Mouse (Mus musculus) hindbrain, embryonic 10.5 days (tissue): ENCODE measurements at regions not wholly inside any gene's neighbourhood (a gene's known extent, or its start where the extent isn't known, plus 50 kb on each side); places are given as distances from the start of the nearest gene placed in this dataset.
"Not testable (repeated sequence)": the region's sequence is repeated elsewhere in the genome, so short reads cannot be mapped to it uniquely, and the experiment has no call there.

Experiments used
- DNase-seq: peaks from one replicate; pipeline ENCODE4 v3.0.0-alpha.2; 2017; ENCODE audit warnings: low spot score
- H3K27ac ChIP-seq: fragments of 300-500 bp; sonication (generic); 2 replicates; pipeline ENCODE4 v1.5.1; 2016; ENCODE audit warnings: mild to moderate bottlenecking, moderate library complexity
- H3K27me3 ChIP-seq: fragments of 300-500 bp; sonication (generic); 2 replicates; pipeline ENCODE4 v1.6.1; 2016; ENCODE audit warnings: mild to moderate bottlenecking; ENCODE audit not compliant: poor library complexity, insufficient read depth, severe bottlenecking
- H3K36me3 ChIP-seq: fragments of 300-500 bp; sonication (generic); 2 replicates; pipeline ENCODE4 v1.6.1; 2016; ENCODE audit warnings: mild to moderate bottlenecking, moderate library complexity
- H3K4me1 ChIP-seq: fragments of 300-500 bp; sonication (generic); replicated peaks from 2 replicates; pipeline ENCODE4 v1.6.1; 2016; ENCODE audit warnings: mild to moderate bottlenecking
- H3K4me3 ChIP-seq: fragments of 300-500 bp; sonication (generic); 2 replicates; pipeline ENCODE4 v1.5.1; 2016; ENCODE audit warnings: mild to moderate bottlenecking, moderate library complexity
- H3K9me3 ChIP-seq: fragments of 300-500 bp; sonication (generic); 2 replicates; pipeline ENCODE4 v1.6.1; 2016; ENCODE audit warnings: mild to moderate bottlenecking, moderate library complexity
- WGBS: fragments of 180-500 bp; shearing (Covaris S2); methylation state at CpG from one replicate; pipeline ENCODE4 v1.1.7; 2016; 5-methylcytosine and 5-hydroxymethylcytosine counted together

DNA sequence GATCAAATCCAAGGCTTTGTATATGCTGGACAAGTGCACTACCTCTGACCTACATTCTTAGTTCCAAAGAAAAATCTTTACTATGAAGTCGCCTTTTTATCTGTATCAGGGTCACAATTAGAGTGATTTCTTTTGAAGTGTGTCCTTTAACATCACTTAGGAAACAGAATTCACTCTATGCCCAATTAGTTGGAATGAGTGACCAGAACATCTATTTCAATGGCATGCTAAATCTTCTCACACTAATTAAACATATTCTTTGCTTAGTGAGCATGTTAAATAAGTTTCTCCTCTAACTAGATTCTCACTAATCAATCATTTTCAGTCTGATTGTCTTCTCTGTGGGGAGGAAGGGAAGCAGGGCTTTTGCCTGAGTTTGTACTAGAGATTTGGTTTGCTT, 84.9 kb downstream of the Arl6ip6 start:
- 45% methylated on average over 1 of the region's 1 CpGs for WGBS
- Histone ChIP-seq H3K27me3 (no peaks in the 10 kb centered on the region), H3K36me3 (no peaks in the 10 kb centered on the region), H3K27ac (no peak overlapping the region), H3K9me3 (no peaks in the 10 kb centered on the region), H3K4me1 (no peaks in the 10 kb centered on the region), H3K4me3 (no peak overlapping the region)
- DNase-seq: no peak

- H3K27me3 ChIP-seq: no peaks in the 10 kb centered on the region
- no peak overlapping the region for H3K27ac ChIP-seq
- H3K4me3 ChIP-seq: no peak overlapping the region
- H3K4me1 ChIP-seq: no peaks in the 10 kb centered on the region
- no peak for DNase-seq
- H3K36me3 ChIP-seq: no peaks in the 10 kb centered on the region
- no peaks in the 10 kb centered on the region for H3K9me3 ChIP-seq
- 89% methylated on average over 2 of the region's 2 CpGs for WGBS
Observed at GRCm38 (mm10) chr2:53301712-53302423, 110.3 kb downstream of the Arl6ip6 start.

- no peak overlapping the region for H3K4me3 ChIP-seq
- H3K36me3 ChIP-seq: no peaks in the 10 kb centered on the region
- no peak overlapping the region for H3K27ac ChIP-seq
- no peaks in the 10 kb centered on the region for H3K9me3 ChIP-seq
- no peaks in the 10 kb centered on the region for H3K4me1 ChIP-seq
- H3K27me3 ChIP-seq: no peaks in the 10 kb centered on the region
- 41% methylated on average over 6 of the region's 6 CpGs for WGBS
- DNase-seq: peak; percentile 35
Observed at GRCm38 (mm10) chr2:53330680-53331079, 139.2 kb downstream of the Arl6ip6 start.

GRCm38 (mm10) chr2:53359026-53359425, 167.5 kb downstream of the Arl6ip6 start:
- WGBS: 75% methylated on average over 2 of the region's 2 CpGs
- H3K27ac ChIP-seq: no peak overlapping the region
- no peaks in the 10 kb centered on the region for H3K36me3 ChIP-seq
- no peak overlapping the region for H3K4me3 ChIP-seq
- DNase-seq: no peak
- H3K9me3 ChIP-seq: no peaks in the 10 kb centered on the region
- no peaks in the 10 kb centered on the region for H3K27me3 ChIP-seq
- no peaks in the 10 kb centered on the region for H3K4me1 ChIP-seq

DNA sequence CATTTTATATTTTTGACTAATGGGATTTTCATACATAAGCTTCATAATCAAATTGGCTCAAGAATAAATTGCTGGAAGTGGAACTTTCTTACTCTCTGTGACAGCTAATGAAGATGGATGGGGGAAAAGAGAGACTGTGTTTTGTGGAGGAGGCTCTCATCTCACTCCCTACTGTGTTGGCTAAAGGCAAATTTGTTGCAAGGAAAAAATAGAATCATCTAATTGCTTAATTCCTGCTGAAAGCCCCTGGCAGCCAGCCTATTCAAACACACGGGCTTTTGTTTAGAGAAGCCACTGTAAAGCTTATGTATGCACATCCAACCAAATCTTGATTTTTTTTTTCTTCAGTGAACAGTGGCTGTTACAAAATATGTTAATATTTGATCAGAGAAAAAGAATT, 190.8 kb downstream of the Arl6ip6 start:
- Histone ChIP-seq H3K36me3 (no peaks in the 10 kb centered on the region), H3K9me3 (no peaks in the 10 kb centered on the region), H3K27ac (no peak overlapping the region), H3K4me1 (no peaks in the 10 kb centered on the region; the same call in 1 of the 2 replicates), H3K4me3 (no peak overlapping the region), H3K27me3 (no peaks in the 10 kb centered on the region)
- DNase-seq: no peak
- 14% methylated on average over 1 of the region's 1 CpGs for WGBS

GRCm38 (mm10) chr2:53384545-53385176, 193.1 kb downstream of the Arl6ip6 start:
- no peak for DNase-seq
- 55% methylated on average over 8 of the region's 8 CpGs for WGBS
- H3K4me3 ChIP-seq: no peak overlapping the region
- H3K4me1 ChIP-seq: no peaks in the 10 kb centered on the region; the same call in 1 of the 2 replicates
- no peaks in the 10 kb centered on the region for H3K9me3 ChIP-seq
- H3K27ac ChIP-seq: no peak overlapping the region
- H3K27me3 ChIP-seq: no peaks in the 10 kb centered on the region
- no peaks in the 10 kb centered on the region for H3K36me3 ChIP-seq

DNA sequence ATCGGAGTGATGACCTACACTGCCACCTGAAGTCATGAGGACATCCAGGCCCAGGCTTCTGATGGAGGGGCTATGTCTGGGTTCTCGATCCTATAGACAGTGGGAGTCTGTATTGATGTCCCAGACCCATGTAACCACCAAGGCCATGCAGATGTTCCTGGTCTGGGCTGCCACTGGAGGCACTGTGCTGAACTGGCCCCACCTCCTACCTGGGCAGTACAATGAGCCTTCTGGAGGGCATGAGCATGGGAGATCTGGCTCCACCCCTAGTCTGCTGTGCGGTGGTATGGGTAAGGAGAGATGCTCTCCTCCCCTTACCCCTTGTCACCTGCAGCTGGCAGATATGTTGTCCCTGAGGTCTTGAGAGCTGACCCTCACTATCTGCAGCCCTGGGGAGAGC, 197.1 kb downstream of the Arl6ip6 start:
- Histone ChIP-seq H3K4me3 (no peak overlapping the region), H3K27me3 (no peaks in the 10 kb centered on the region), H3K4me1 (no peaks in the 10 kb centered on the region; the same call in 1 of the 2 replicates), H3K27ac (no peak overlapping the region), H3K36me3 (no peaks in the 10 kb centered on the region), H3K9me3 (no peaks in the 10 kb centered on the region)
- DNase-seq: no peak
- WGBS: 93% methylated on average over 3 of the region's 3 CpGs

DNA sequence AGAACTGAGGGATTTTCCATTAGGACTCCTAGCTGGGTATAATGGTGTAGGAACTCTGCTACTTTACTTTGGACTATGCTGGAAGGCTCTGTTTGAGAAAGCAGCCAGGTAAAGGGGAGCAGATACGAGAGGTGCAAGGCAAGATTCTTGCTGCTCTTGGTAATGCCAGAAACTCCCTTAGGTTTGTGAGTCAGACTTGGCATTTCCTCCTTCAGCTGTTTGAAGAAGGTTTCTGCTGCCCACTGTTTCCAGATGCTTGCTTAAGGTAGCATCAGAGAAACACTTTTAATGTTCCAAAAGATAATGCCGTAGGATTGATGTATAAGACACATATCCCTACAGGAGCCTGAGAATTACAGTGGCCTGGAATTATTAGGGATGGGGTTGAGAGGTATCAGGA, 222.9 kb downstream of the Arl6ip6 start:
- Histone ChIP-seq H3K4me1 (no peaks in the 10 kb centered on the region), H3K4me3 (no peak overlapping the region), H3K36me3 (no peaks in the 10 kb centered on the region), H3K27ac (no peak overlapping the region), H3K27me3 (no peaks in the 10 kb centered on the region), H3K9me3 (no peaks in the 10 kb centered on the region)
- no peak for DNase-seq
- 85% methylated on average over 2 of the region's 2 CpGs for WGBS

DNA sequence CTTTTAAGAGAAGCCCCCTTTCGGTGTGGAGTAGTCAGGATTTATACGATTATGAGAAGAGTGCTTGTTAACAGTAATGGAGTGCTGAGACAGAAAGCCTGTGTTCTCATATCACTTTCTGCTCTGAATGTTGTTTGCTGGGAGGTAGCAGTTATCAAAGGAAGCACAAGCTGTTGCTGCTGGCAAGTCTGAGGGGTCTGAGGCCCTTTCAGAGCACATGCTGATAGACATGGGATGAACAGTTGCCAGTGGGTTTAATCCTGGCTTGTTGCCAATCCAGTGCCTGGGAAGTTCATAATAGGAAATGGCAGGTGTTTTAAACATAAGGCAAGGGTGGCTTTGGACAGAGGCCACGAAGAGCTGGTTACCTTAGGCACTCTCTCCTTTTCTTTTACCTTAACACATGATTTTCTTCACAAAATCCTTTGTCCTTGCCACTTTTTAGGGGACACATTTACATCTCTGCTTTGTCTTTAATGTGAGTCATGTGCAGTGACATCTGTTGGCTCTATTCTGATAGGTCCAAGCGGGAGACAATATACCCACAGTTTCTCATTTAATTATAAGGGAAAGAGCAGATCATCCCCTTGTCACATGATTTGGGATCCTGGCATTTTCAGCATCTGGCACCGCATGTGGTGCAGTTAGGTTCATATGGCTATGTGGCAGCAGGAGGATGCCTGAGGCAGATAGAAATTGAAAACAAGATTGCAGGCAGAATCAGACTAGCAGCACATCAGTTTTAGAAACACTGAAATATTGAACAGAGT, 245.7 kb downstream of the Arl6ip6 start:
- no peaks in the 10 kb centered on the region for H3K9me3 ChIP-seq
- WGBS: 81% methylated on average over 5 of the region's 5 CpGs
- DNase-seq: no peak
- no peaks in the 10 kb centered on the region for H3K4me1 ChIP-seq
- no peaks in the 10 kb centered on the region for H3K36me3 ChIP-seq
- H3K4me3 ChIP-seq: no peak overlapping the region
- H3K27ac ChIP-seq: no peak overlapping the region
- no peaks in the 10 kb centered on the region for H3K27me3 ChIP-seq

DNA sequence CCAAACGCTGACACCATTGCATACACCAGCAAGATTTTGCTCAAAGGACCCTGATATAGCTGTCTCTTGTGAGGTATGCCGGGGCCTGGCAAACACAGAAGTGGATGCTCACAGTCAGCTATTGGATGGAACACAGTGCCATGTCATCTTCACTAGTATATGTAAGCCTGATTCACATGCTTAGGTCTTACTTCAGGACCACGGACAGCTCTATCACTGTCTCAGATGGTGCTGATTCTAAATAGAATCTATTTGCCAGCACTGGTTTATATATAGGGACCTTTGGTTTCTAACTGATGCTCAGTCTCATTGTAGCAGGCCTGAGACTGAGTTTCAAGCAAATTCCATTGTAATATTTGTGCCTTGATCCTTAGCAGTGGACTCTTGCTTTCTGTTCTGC, 248.8 kb downstream of the Arl6ip6 start:
- H3K36me3 ChIP-seq, H3K27me3 ChIP-seq, H3K4me3 ChIP-seq, H3K4me1 ChIP-seq, H3K27ac ChIP-seq, H3K9me3 ChIP-seq: not testable (repeated sequence)
- peak; percentile 20 for DNase-seq
- WGBS: 56% methylated on average over 3 of the region's 3 CpGs

- H3K27me3 ChIP-seq: no peaks in the 10 kb centered on the region
- 82% methylated on average over 3 of the region's 3 CpGs for WGBS
- H3K27ac ChIP-seq: no peak overlapping the region
- H3K4me3 ChIP-seq: no peak overlapping the region
- H3K4me1 ChIP-seq: no peaks in the 10 kb centered on the region
- no peaks in the 10 kb centered on the region for H3K36me3 ChIP-seq
- no peak for DNase-seq
- H3K9me3 ChIP-seq: no peaks in the 10 kb centered on the region
Observed at GRCm38 (mm10) chr2:53460265-53460664, 268.7 kb downstream of the Arl6ip6 start.

DNA sequence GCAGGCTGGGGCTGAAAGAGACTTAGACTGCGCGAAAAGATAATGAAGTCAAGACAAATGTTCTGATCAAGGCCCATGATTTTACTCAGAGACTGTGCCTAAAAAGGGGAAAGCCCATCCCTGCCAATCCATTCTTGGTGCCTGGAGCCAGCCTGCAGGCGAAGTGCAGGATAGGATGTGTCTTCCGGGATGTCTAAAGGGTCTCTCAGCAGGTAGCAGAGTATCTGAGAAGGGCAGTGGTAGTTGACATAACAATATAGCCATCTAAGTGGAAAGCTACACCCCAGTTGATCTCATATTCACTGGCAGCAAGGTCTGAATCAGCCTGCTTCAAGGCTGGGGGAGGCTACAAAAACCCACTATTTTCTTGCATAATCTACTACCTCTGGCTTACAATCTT, 282.9 kb downstream of the Arl6ip6 start:
- Histone ChIP-seq H3K4me1 (no peaks in the 10 kb centered on the region), H3K9me3 (no peaks in the 10 kb centered on the region), H3K27me3 (no peaks in the 10 kb centered on the region), H3K4me3 (no peak overlapping the region), H3K27ac (no peak overlapping the region), H3K36me3 (no peaks in the 10 kb centered on the region)
- no peak for DNase-seq
- 78% methylated on average over 4 of the region's 4 CpGs for WGBS

- H3K36me3 ChIP-seq, H3K27ac ChIP-seq, H3K4me1 ChIP-seq, H3K9me3 ChIP-seq, DNase-seq, H3K4me3 ChIP-seq, H3K27me3 ChIP-seq: not testable (repeated sequence)
- 97% methylated on average over 4 of the region's 4 CpGs for WGBS
Observed at GRCm38 (mm10) chr2:53479051-53479450, 287.5 kb downstream of the Arl6ip6 start.
